Mouse (Mus musculus) spleen, adult 2 months (tissue): ENCODE results near the gene Copa. TPM values are rescaled to one million over a fixed set of nuclear protein-coding genes. Genes with fewer than 3 reads are reported as not detected.

ENCODE experiments used
- DNase-seq, 2 experiments: peaks; one replicate each; pipeline versions ENCODE4 v3.0.0 to v3.0.0-alpha.2; 2012 to 2021; ENCODE audit warnings: low spot score in 2 of 2, low read depth in 1 of 2
- H3K27ac ChIP-seq: fragments of 200-500 bp; 2 replicates; pipeline ENCODE4 v1.5.1; 2012; ENCODE audit warnings: low read length, inconsistent platforms; ENCODE audit not compliant: insufficient read depth
- H3K27me3 ChIP-seq: fragments of 200-500 bp; 2 replicates; pipeline ENCODE4 v1.6.1; 2012; ENCODE audit warnings: mild to moderate bottlenecking, moderate library complexity, low read length, inconsistent platforms; ENCODE audit not compliant: control insufficient read depth, insufficient read depth
- H3K36me3 ChIP-seq: fragments of 200-500 bp; 2 replicates; pipeline ENCODE4 v1.6.1; 2012; ENCODE audit warnings: mild to moderate bottlenecking, low read length, inconsistent platforms; ENCODE audit not compliant: control insufficient read depth, insufficient read depth
- H3K4me1 ChIP-seq: fragments of 200-500 bp; 2 replicates; pipeline ENCODE4 v1.6.1; 2011; ENCODE audit warnings: inconsistent platforms; ENCODE audit not compliant: control insufficient read depth, insufficient read depth, insufficient read length
- H3K4me3 ChIP-seq: fragments of 200-500 bp; 2 replicates; pipeline ENCODE4 v1.5.1; 2011; ENCODE audit warnings: mild to moderate bottlenecking, inconsistent platforms; ENCODE audit not compliant: insufficient read depth, insufficient read length; ENCODE audit errors: extremely low read depth
- CTCF ChIP-seq: fragments of 200-500 bp; IDR thresholded peaks from 2 replicates; pipeline ENCODE4 v1.5.1; 2011; ENCODE audit warnings: mild to moderate bottlenecking, inconsistent platforms; ENCODE audit not compliant: insufficient read depth, insufficient read length, insufficient replicate concordance; ENCODE audit errors: extremely low read depth
- POLR2A ChIP-seq: fragments of 200-500 bp; IDR thresholded peaks from 2 replicates; pipeline ENCODE4 v1.6.1; 2011; ENCODE audit warnings: low read depth, low read length, inconsistent platforms
- WGBS: fragments of 180-500 bp; shearing (Covaris S2); methylation state at CpG from one replicate; pipeline ENCODE4 v1.1.7; 2018; 5-methylcytosine and 5-hydroxymethylcytosine counted together
- polyA plus RNA-seq: library from polyadenylated mRNA; depleted of rRNA; stranded (reverse); fragments of >200 nt; gene quantifications from 2 replicates; pipeline ENCODE4 v1.2.3, GENCODE M21; 2012

The Copa gene
- polyA plus RNA-seq, 1 experiment = 31.7 TPM

- WGBS = 83% methylated on average over 7 of the region's 7 CpGs
- no peak for TF ChIP-seq POLR2A
- TF ChIP-seq CTCF = no peak
- DNase-seq = no peak
- Histone ChIP-seq H3K27me3 (no peaks in the 10 kb centered on the region), H3K27ac (no peak overlapping the region), H3K4me1 (no peaks in the 10 kb centered on the region), H3K36me3 (peaks cover 39% of the 10 kb centered on the region), H3K4me3 (no peak overlapping the region)
Measured at GRCm38 (mm10) chr1:172133535-172133934, 51.2 kb downstream of the Copa start.

- H3K27ac ChIP-seq = no peak overlapping the region
- TF ChIP-seq POLR2A (no peak), CTCF (no peak)
- no peak overlapping the region for H3K4me3 ChIP-seq
- 86% methylated on average over 4 of the region's 4 CpGs for WGBS
- no peak for DNase-seq
- H3K36me3 ChIP-seq = peaks cover 37% of the 10 kb centered on the region
- no peaks in the 10 kb centered on the region for H3K27me3 ChIP-seq
- no peaks in the 10 kb centered on the region for H3K4me1 ChIP-seq
Measured at GRCm38 (mm10) chr1:172134072-172134471, 51.7 kb downstream of the Copa start.

- H3K4me1 ChIP-seq = no peaks in the 10 kb centered on the region
- H3K4me3 ChIP-seq = no peak overlapping the region
- peaks cover 3% of the 10 kb centered on the region for H3K36me3 ChIP-seq
- no peak for DNase-seq
- no peak overlapping the region for H3K27ac ChIP-seq
- no peaks in the 10 kb centered on the region for H3K27me3 ChIP-seq
- no peak for TF ChIP-seq CTCF
- no peak for TF ChIP-seq POLR2A
- WGBS = 88% methylated on average over 2 of the region's 2 CpGs
Measured at GRCm38 (mm10) chr1:172140160-172140559, 57.8 kb downstream of the Copa start.

- no peaks in the 10 kb centered on the region for H3K27me3 ChIP-seq
- TF ChIP-seq POLR2A (no peak), CTCF (no peak)
- no peak for DNase-seq
- H3K4me1 ChIP-seq = no peaks in the 10 kb centered on the region
- 100% methylated on average over 1 of the region's 1 CpGs for WGBS
- no peak overlapping the region for H3K27ac ChIP-seq
- no peak overlapping the region for H3K4me3 ChIP-seq
- H3K36me3 ChIP-seq = no peaks in the 10 kb centered on the region; the same call in 1 of the 2 replicates
Measured at GRCm38 (mm10) chr1:172140825-172141224, 58.5 kb downstream of the Copa start.

GRCm38 (mm10) chr1:172141529-172141928 lies 59.2 kb downstream of the Copa start:
- WGBS = 85% methylated on average over 3 of the region's 3 CpGs
- Histone ChIP-seq H3K4me3 (no peak overlapping the region), H3K4me1 (no peaks in the 10 kb centered on the region), H3K27me3 (no peaks in the 10 kb centered on the region), H3K27ac (no peak overlapping the region), H3K36me3 (no peaks in the 10 kb centered on the region)
- no peak for DNase-seq
- TF ChIP-seq POLR2A = no peak
- no peak for TF ChIP-seq CTCF

- no peak for TF ChIP-seq CTCF
- TF ChIP-seq POLR2A = no peak
- H3K27me3 ChIP-seq = no peaks in the 10 kb centered on the region
- WGBS = 9% methylated on average over 1 of the region's 1 CpGs
- peak; percentile 50 to 60 for DNase-seq
- H3K27ac ChIP-seq = no peak overlapping the region
- H3K4me3 ChIP-seq = no peak overlapping the region
- H3K36me3 ChIP-seq = no peaks in the 10 kb centered on the region
- H3K4me1 ChIP-seq = no peaks in the 10 kb centered on the region
Measured at GRCm38 (mm10) chr1:172143570-172143969, 61.2 kb downstream of the Copa start.

- 1% methylated on average over 42 of the region's 42 CpGs for WGBS
- Histone ChIP-seq H3K36me3 (peaks cover 6% of the 10 kb centered on the region), H3K4me3 (peak within 1 kb of the TSS; percentile 90), H3K27ac (peak within 1 kb of the TSS; percentile 89), H3K27me3 (no peaks in the 10 kb centered on the region), H3K4me1 (no peaks in the 10 kb centered on the region)
- TF ChIP-seq POLR2A = peak; percentile 96
- no peak for TF ChIP-seq CTCF
- DNase-seq = peak; percentile 91 to 98
Measured at GRCm38 (mm10) chr1:172147835-172148278, 65.5 kb downstream of the Copa start, which contains the start of gene Dcaf8. TSS of gene Dcaf8 (plus strand) at chr1:172148084.
